Mouse (Mus musculus) MEL (cell line): Measurements from ENCODE around the gene Scn2b. TPM values are rescaled to one million over a fixed set of nuclear protein-coding genes. Genes with fewer than 3 reads are reported as not detected.

Experiments
- DNase-seq: peaks from one replicate; pipeline ENCODE4 v3.0.0; 2011; ENCODE audit warnings: low read depth, low spot score
- H3K27ac ChIP-seq: 2 replicates; pipeline ENCODE4 v1.5.1; 2012; ENCODE audit warnings: low read depth, mild to moderate bottlenecking, control low read depth, low read length, moderate library complexity; ENCODE audit not compliant: control insufficient read depth
- H3K27me3 ChIP-seq, 2 experiments: fragments of 150-350 bp in 1 of 2; sonication (generic) in 1 of 2; 2 replicates each; pipeline ENCODE4 v1.6.1; 2012; ENCODE audit warnings: low read length in 2 of 2, mild to moderate bottlenecking in 2 of 2, improper control_type of control experiment in 1 of 2, moderate library complexity in 1 of 2; ENCODE audit not compliant: insufficient read depth in 2 of 2, control insufficient read depth in 1 of 2
- H3K36me3 ChIP-seq, 2 experiments: 2 replicates each; pipeline ENCODE4 v1.6.1; 2012 to 2014; ENCODE audit warnings: low read length in 2 of 2, improper control_type of control experiment in 1 of 2, inconsistent platforms in 1 of 2, mild to moderate bottlenecking in 1 of 2; ENCODE audit not compliant: insufficient read depth in 2 of 2, control insufficient read depth in 1 of 2
- H3K4me1 ChIP-seq, 2 experiments: fragments of 150-350 bp in 1 of 2; sonication (generic) in 1 of 2; 2 replicates each; pipeline ENCODE4 v1.6.1; 2012; ENCODE audit warnings: low read length in 2 of 2, improper control_type of control experiment in 1 of 2, mild to moderate bottlenecking in 1 of 2; ENCODE audit not compliant: insufficient read depth in 2 of 2, control insufficient read depth in 1 of 2
- H3K4me3 ChIP-seq, 2 experiments: fragments of 150-350 bp in 1 of 2; sonication (generic) in 1 of 2; 2 replicates each; pipeline ENCODE4 v1.5.1; 2012; ENCODE audit warnings: low read depth in 2 of 2, low read length in 2 of 2, mild to moderate bottlenecking in 2 of 2, moderate library complexity in 2 of 2, control low read depth in 1 of 2, improper control_type of control experiment in 1 of 2; ENCODE audit not compliant: control insufficient read depth in 1 of 2, insufficient read depth in 1 of 2
- H3K79me2 ChIP-seq: 2 replicates; pipeline ENCODE4 v1.6.1; 2012; ENCODE audit warnings: mild to moderate bottlenecking, low read length, moderate library complexity; ENCODE audit not compliant: control insufficient read depth, poor library complexity, insufficient read depth
- H3K9ac ChIP-seq: 2 replicates; pipeline ENCODE4 v1.6.1; 2012; ENCODE audit warnings: low read depth, mild to moderate bottlenecking, control low read depth, low read length, moderate library complexity; ENCODE audit not compliant: control insufficient read depth, poor library complexity, severe bottlenecking
- H3K9me3 ChIP-seq: fragments of 150-350 bp; sonication (generic); replicated peaks from 2 replicates; pipeline ENCODE4 v1.6.1; 2012; ENCODE audit warnings: mild to moderate bottlenecking, low read length, improper control_type of control experiment, moderate library complexity; ENCODE audit not compliant: insufficient read depth
- CHD1 ChIP-seq: IDR thresholded peaks from 2 replicates; pipeline ENCODE4 v1.6.1; 2012; ENCODE audit warnings: low read depth, mild to moderate bottlenecking, inconsistent platforms, low read length, improper control_type of control experiment
- CHD2 ChIP-seq: IDR thresholded peaks from 2 replicates; pipeline ENCODE4 v1.6.1; 2011; ENCODE audit warnings: low read length, improper control_type of control experiment
- CTCF ChIP-seq, 3 experiments: IDR thresholded peaks in 2 of 3; conservative IDR thresholded peaks in 1 of 3; 2 replicates each; pipeline ENCODE4 v1.5.1; 2011 to 2012; ENCODE audit warnings: low read length in 3 of 3, low read depth in 2 of 3, mild to moderate bottlenecking in 2 of 3, improper control_type of control experiment in 1 of 3, inconsistent platforms in 1 of 3, mixed read lengths in 1 of 3, moderate library complexity in 1 of 3; ENCODE audit not compliant: control insufficient read depth in 1 of 3, insufficient read depth in 1 of 3, poor library complexity in 1 of 3, severe bottlenecking in 1 of 3
- E2F4 ChIP-seq: IDR thresholded peaks from 2 replicates; pipeline ENCODE4 v1.6.1; 2011; ENCODE audit warnings: low read depth, low read length, improper control_type of control experiment, borderline replicate concordance
- ELF1 ChIP-seq: IDR thresholded peaks from 2 replicates; pipeline ENCODE4 v1.6.1; 2014; ENCODE audit warnings: low read depth, mild to moderate bottlenecking, inconsistent platforms, low read length, improper control_type of control experiment, moderate library complexity
- EP300 ChIP-seq, 2 experiments: IDR thresholded peaks; 2 replicates each; pipeline ENCODE4 v1.6.1; 2011; ENCODE audit warnings: improper control_type of control experiment in 2 of 2, low read length in 2 of 2, low read depth in 1 of 2, mild to moderate bottlenecking in 1 of 2
- HCFC1 ChIP-seq: IDR thresholded peaks from 2 replicates; pipeline ENCODE4 v1.6.1; 2012; ENCODE audit warnings: low read depth, mild to moderate bottlenecking, inconsistent platforms, low read length, improper control_type of control experiment, moderate library complexity
- KAT2A ChIP-seq: conservative IDR thresholded peaks from 2 replicates; pipeline ENCODE4 v1.6.1; 2012; ENCODE audit warnings: low read depth, low read length, improper control_type of control experiment, inconsistent platforms
- MAFK ChIP-seq: IDR thresholded peaks from 2 replicates; pipeline ENCODE4 v1.6.1; 2011; ENCODE audit warnings: low read depth, mild to moderate bottlenecking, low read length, improper control_type of control experiment, borderline replicate concordance
- MAX ChIP-seq: IDR thresholded peaks from 2 replicates; pipeline ENCODE4 v1.6.1; 2011; ENCODE audit warnings: low read length, improper control_type of control experiment
- MEF2A ChIP-seq: IDR thresholded peaks from 2 replicates; pipeline ENCODE4 v1.6.1; 2014; ENCODE audit warnings: low read depth, mild to moderate bottlenecking, inconsistent platforms, low read length, improper control_type of control experiment; ENCODE audit not compliant: poor library complexity, insufficient replicate concordance, severe bottlenecking; ENCODE audit errors: extremely low read depth
- MYC ChIP-seq: IDR thresholded peaks from 2 replicates; pipeline ENCODE4 v1.6.1; 2011; ENCODE audit warnings: low read depth, mild to moderate bottlenecking, low read length, improper control_type of control experiment, moderate library complexity
- NELFE ChIP-seq: IDR thresholded peaks from 2 replicates; pipeline ENCODE4 v1.6.1; 2011; ENCODE audit warnings: low read depth, low read length, improper control_type of control experiment
- POLR2AphosphoS5 ChIP-seq: IDR thresholded peaks from 2 replicates; pipeline ENCODE4 v1.6.1; 2012; ENCODE audit warnings: low read depth, borderline replicate concordance, mild to moderate bottlenecking, inconsistent platforms, low read length, moderate library complexity, mixed read lengths
- RAD21 ChIP-seq: IDR thresholded peaks from 2 replicates; pipeline ENCODE4 v1.6.1; 2011; ENCODE audit warnings: mild to moderate bottlenecking, low read depth, low read length, improper control_type of control experiment
- SIN3A ChIP-seq: IDR thresholded peaks from 2 replicates; pipeline ENCODE4 v1.6.1; 2012; ENCODE audit warnings: low read length, improper control_type of control experiment, inconsistent platforms
- SMC3 ChIP-seq: IDR thresholded peaks from 2 replicates; pipeline ENCODE4 v1.6.1; 2011; ENCODE audit warnings: low read depth, low read length, improper control_type of control experiment
- TBP ChIP-seq: IDR thresholded peaks from 2 replicates; pipeline ENCODE4 v1.8.0; 2011; ENCODE audit warnings: low read depth, low read length, improper control_type of control experiment
- UBTF ChIP-seq: IDR thresholded peaks from 2 replicates; pipeline ENCODE4 v1.6.1; 2012; ENCODE audit warnings: low read depth, mild to moderate bottlenecking, inconsistent platforms, low read length, improper control_type of control experiment, moderate library complexity, borderline replicate concordance; ENCODE audit not compliant: insufficient read depth
- USF1 ChIP-seq: IDR thresholded peaks from 2 replicates; pipeline ENCODE4 v1.6.1; 2014; ENCODE audit warnings: low read depth, mild to moderate bottlenecking, inconsistent platforms, low read length, improper control_type of control experiment, moderate library complexity
- USF2 ChIP-seq, 2 experiments: IDR thresholded peaks; 2 replicates each; pipeline ENCODE4 v1.6.1; 2011 to 2012; ENCODE audit warnings: improper control_type of control experiment in 2 of 2, low read length in 2 of 2, borderline replicate concordance in 1 of 2, inconsistent platforms in 1 of 2, low read depth in 1 of 2, mild to moderate bottlenecking in 1 of 2; ENCODE audit not compliant: insufficient read depth in 1 of 2
- ZC3H11A ChIP-seq: IDR thresholded peaks from 2 replicates; pipeline ENCODE4 v1.6.1; 2012; ENCODE audit warnings: low read depth, mild to moderate bottlenecking, inconsistent platforms, low read length, improper control_type of control experiment
- ZKSCAN1 ChIP-seq: IDR thresholded peaks from 2 replicates; pipeline ENCODE4 v1.6.1; 2012; ENCODE audit warnings: low read depth, mild to moderate bottlenecking, inconsistent platforms, low read length, improper control_type of control experiment, moderate library complexity
- ZMIZ1 ChIP-seq: IDR thresholded peaks from 2 replicates; pipeline ENCODE4 v1.6.1; 2012; ENCODE audit warnings: low read depth, mild to moderate bottlenecking, inconsistent platforms, low read length, improper control_type of control experiment, moderate library complexity
- ZNF384 ChIP-seq: IDR thresholded peaks from 2 replicates; pipeline ENCODE4 v1.6.1; 2012; ENCODE audit warnings: low read depth, mild to moderate bottlenecking, inconsistent platforms, low read length, improper control_type of control experiment
- polyA plus RNA-seq, 2 experiments: library from polyadenylated mRNA; stranded (reverse) in 1 of 2; unstranded in 1 of 2; fragments of >175 nt in 1 of 2; fragments of >200 nt in 1 of 2; gene quantifications; 2 replicates each; pipeline versions ENCODE4 v1.2.1 to v1.2.4; 2012; ENCODE audit warnings: low replicate concordance in 2 of 2, low read depth in 1 of 2; ENCODE audit not compliant: insufficient read length in 2 of 2, insufficient read depth in 1 of 2, missing spikeins in 1 of 2
- total RNA-seq: library from RNA; depleted of rRNA; stranded (reverse); fragments of 300-350 nt; gene quantifications from 2 replicates; pipeline ENCODE4 v1.2.3, GENCODE M21; 2012

Gene Scn2b
- total and polyA plus RNA-seq, 3 experiments, result not detected

GRCm38 (mm10) chr9:45077859-45078258 is 39.7 kb upstream of the Scn2b start:
- Histone ChIP-seq H3K27ac (no peak overlapping the region), H3K9me3 (no peaks in the 10 kb centered on the region), H3K36me3 (no peaks in the 10 kb centered on the region), H3K9ac (no peak overlapping the region), H3K27me3 (peaks cover 34 to 72% of the 10 kb centered on the region in 2 experiments), H3K4me3 (no peak overlapping the region), H3K4me1 (no peaks in the 10 kb centered on the region), H3K79me2 (no peaks in the 10 kb centered on the region)
- TF ChIP-seq CHD1 (no peak), MYC (no peak), USF1 (no peak), UBTF (no peak), KAT2A (no peak), POLR2AphosphoS5 (no peak), ZMIZ1 (no peak), E2F4 (no peak), HCFC1 (no peak), ZC3H11A (no peak), USF2 (IDR thresholded peaks at IDR 0.05; ENCODE audit: borderline replicate concordance in 1 of 2, insufficient read depth in 1 of 2, low read depth in 1 of 2, low read length in 2 of 2) (no peak), CTCF (IDR thresholded peaks at IDR 0.05 in 2 of 3, conservative IDR thresholded peaks at IDR 0.05 in 1 of 3; ENCODE audit: control insufficient read depth in 1 of 3, insufficient read depth in 1 of 3, low read depth in 2 of 3, low read length in 3 of 3, poor library complexity in 1 of 3, severe bottlenecking in 1 of 3) (no peak), EP300 (IDR thresholded peaks at IDR 0.05; ENCODE audit: low read depth in 1 of 2, low read length in 2 of 2) (no peak), NELFE (no peak)
- no peak for DNase-seq

- Histone ChIP-seq H3K9ac (no peak within 1 kb of the TSS), H3K4me1 (no peaks in the 10 kb centered on the region), H3K27ac (no peak within 1 kb of the TSS)
- TF ChIP-seq TBP (no peak), ZNF384 (no peak), CHD1 (no peak), ZKSCAN1 (no peak), CHD2 (no peak), SMC3 (no peak), NELFE (no peak), MAX (no peak), UBTF (no peak), E2F4 (no peak), MAFK (no peak), ELF1 (no peak), CTCF (IDR thresholded peaks at IDR 0.05 in 2 of 3, conservative IDR thresholded peaks at IDR 0.05 in 1 of 3; ENCODE audit: control insufficient read depth in 1 of 3, insufficient read depth in 1 of 3, low read depth in 2 of 3, low read length in 3 of 3, poor library complexity in 1 of 3, severe bottlenecking in 1 of 3) (no peak), MEF2A (no peak), ZC3H11A (no peak), SIN3A (no peak), RAD21 (no peak), USF1 (no peak)
- TF ChIP-seq, all 39 proteins: peak for 0
- DNase-seq, result no peak
- H3K36me3 ChIP-seq, result no peaks in the 10 kb centered on the region
- no peak within 1 kb of the TSS for H3K4me3 ChIP-seq
- H3K79me2 ChIP-seq, result no peaks in the 10 kb centered on the region
- no peaks in the 10 kb centered on the region for H3K9me3 ChIP-seq
- H3K27me3 ChIP-seq, result peaks cover 34 to 71% of the 10 kb centered on the region in 2 experiments
Observed at GRCm38 (mm10) chr9:45079011-45079410, 38.6 kb upstream of the Scn2b start, which contains the start of gene Jaml. Gene Jaml, plus strand, starts transcription at chr9:45079183.
